Mouse (Mus musculus) frontal cortex, postnatal 25 days (tissue): ENCODE results near the gene Mindy1.

ENCODE experiments used
- DNase-seq, 2 experiments: peaks; one replicate each; pipeline ENCODE4 v3.0.0; 2022; ENCODE audit warnings: low spot score in 2 of 2

The Mindy1 gene

GRCm38 (mm10) chr3:95281216-95282126, at the start of gene Mindy1, which contains the start of gene Prune1:
Mindy1 (plus strand) TSS chr3:95281345.
Prune1 (minus strand) TSS chr3:95282076.
- DNase-seq, result peak; percentile 95 to 98

- DNase-seq, result no peak
Observed at GRCm38 (mm10) chr3:95232771-95233170, 48.4 kb upstream of the Mindy1 start.

- no peak for DNase-seq
Observed at GRCm38 (mm10) chr3:95233303-95233980, 47.7 kb upstream of the Mindy1 start.

DNA sequence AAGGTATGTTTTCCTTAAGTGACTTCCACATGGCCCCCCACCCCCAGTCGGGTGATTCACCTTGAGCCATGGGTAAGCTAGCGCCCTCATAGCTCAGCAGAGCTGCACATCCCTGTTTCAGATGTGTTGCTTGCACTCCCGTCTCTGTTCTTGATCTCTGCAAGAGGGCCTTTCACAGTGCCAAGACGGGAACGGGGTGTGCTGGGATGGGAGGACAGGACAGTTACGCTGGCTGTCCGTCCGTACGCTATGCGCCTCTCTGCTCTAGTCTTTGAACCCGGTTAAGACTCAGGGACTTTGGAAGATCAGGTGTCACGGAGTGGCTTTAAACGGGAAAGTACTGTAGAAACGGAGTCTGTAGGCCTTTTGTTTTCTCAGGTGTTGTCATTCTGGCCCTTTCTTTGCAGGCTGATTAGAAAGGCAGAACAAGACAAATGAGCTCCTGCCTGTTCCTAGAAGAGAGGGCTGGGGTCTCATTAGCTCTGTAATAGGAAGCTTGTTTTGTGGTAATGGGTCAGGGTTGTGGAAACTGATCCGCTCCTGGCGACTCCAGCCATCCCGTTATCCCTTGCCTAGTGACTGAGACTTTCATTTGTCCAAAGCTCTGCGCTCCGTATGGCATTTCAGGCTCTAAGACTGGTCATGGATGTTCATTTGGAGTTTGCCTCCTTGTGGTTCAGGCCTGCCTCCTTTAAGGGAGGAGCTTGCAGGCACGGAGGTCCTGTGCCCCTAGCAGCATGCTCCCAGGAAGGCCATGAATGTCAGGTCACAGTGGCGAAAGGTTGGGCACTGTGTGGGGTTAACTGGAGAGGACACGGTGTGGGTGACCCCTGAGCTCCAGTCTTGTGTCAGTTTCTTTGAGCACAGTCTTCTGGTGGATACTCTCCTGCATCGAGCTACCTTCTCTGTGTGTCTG, 45.5 kb upstream of the Mindy1 start:
- DNase-seq, result no peak

- no peak for DNase-seq
Observed at GRCm38 (mm10) chr3:95237541-95238099, 43.5 kb upstream of the Mindy1 start.

DNA sequence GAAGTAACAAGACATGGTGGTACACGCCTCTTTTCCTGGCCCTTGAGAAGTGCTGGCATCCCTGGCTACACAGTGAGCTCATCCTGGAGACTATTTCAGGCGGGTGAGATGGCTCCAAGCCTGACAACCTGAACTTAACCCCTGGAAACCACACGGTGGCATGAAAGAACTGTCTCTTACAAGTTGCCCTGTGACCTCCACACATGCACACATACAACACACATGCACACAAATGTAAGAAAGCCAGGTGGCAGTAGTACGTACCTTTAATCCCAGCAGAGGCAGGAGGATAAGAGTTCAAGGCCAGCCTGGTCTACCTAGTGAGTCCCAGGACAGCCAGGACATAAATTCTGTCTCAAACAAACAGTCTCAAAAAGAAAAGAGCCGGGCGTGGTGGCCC, 42.1 kb upstream of the Mindy1 start:
- no peak for DNase-seq

DNA sequence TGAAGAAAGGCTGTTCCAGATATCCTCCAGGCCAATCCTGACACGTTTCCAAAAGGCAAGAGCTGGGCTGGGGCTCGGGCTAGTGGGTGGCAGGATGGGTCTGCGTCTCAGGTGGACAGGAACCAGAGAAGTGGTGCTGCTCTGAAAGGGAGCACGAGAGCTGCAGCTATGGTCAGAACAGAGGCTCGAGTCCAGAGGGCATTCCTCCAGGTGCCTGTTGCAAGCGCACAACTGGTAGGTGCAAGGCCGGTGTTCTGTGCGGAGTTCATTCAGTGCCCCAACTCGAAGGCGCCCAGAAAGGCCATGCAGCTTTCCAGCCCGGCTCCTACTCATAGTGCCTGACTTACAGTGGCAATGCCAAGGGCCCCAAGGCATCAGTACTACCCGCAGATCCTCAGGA, 41.2 kb upstream of the Mindy1 start:
- DNase-seq, result no peak

- no peak for DNase-seq
Observed at GRCm38 (mm10) chr3:95240900-95241299, 40.2 kb upstream of the Mindy1 start.

GRCm38 (mm10) chr3:95241498-95241897, 39.6 kb upstream of the Mindy1 start, which contains the start of gene Gm128:
Gm128 (minus strand) TSS chr3:95241598.
- no peak for DNase-seq

DNA sequence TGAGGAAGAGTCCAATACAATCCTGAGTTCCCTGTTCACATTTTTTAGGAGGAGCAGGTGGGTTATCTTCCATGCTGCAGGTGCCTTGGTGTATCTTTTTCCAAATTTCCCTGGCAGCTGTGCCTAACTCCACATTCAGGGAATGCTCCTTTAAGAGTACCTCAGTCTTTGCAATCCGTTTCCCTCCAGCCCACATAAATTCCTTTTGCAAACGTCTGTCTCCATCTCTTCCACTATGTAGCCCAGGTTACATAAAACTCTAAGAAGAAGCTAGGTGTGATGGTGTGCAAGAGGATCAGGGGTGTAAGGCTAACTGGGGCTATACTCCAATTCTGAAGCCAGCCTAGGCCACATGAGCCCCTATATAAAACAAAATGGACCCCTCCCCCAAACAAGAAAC, 38.1 kb upstream of the Mindy1 start:
- no peak for DNase-seq

- peak in 1 of 2 experiments; percentile 43 for DNase-seq
Observed at GRCm38 (mm10) chr3:95246465-95247231, 34.5 kb upstream of the Mindy1 start.

- DNase-seq, result no peak
Observed at GRCm38 (mm10) chr3:95247660-95248336, 33.3 kb upstream of the Mindy1 start.

DNA sequence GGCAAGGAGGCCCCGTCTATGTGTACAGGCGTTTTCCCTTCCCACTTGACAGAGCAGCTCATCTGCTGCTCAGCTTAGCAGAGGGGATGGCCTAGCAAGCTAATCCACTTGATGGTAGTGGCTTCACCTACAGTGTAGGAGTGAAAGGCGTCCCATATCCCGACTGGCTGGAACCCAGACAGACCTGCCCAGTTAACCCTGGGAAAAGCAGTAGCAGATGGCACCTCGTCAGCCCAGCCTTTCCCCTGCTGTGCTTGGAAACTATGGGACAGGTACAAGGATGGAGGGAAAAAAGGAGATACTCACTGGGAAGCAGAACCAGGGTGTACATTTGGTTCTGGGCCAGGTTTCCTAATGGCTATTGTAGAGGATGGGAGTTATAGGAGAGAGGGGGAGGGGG, 30.8 kb upstream of the Mindy1 start:
- no peak for DNase-seq

DNA sequence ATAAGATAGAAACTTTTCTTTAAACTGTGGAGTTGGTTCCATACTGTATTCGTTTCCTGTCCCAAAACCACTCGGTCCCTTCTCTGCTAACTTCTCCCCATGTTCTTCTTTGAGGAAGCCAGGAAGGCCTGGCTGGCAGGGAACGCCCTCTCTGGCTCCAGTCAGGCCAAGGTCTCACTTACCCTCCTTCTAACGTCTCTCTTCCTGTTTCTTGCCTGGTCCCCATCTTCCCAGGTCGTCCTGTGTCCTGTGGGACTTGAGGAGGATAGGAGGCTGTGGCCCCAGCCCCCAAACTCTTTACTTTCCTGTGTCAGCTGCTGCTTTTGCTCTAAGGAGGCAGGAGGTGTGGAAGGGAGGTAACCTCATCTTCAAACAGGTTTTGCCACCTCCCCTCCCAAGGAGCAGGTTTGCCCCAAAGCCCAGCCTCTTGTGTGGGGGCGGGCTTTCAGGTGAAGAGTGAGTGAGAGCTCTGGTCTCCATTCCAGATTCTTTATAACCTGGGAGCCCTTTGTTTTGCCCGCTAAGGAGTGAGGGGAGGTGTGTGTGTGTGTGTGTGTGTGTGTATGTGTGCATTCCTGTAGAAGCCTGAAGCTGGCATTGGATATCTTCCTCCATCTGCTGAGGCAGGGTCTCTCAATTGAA, 30.2 kb upstream of the Mindy1 start, which contains the start of gene Bnipl:
Gene Bnipl (minus strand): TSS at position 411 of the 642 bp plus-strand sequence.
- no peak for DNase-seq

DNA sequence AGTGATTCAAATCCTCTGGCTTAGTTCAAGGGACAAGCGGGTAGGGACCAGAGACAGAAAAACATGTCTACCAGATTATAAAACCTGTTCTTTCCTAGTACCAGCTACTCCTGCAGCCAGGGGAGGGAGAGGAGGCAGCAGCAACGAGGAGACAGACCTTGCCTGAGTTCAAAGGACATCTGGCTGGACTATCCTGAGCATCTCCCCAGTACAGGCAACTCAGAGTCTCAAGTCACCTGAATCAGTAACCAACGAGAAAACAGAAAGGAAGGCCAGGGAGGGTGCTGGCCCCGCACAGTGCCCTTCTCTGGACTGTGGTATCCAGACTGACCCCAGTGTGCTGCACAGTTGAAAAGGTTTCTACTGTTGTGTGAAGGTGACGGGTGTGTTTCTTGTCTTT, 24.2 kb upstream of the Mindy1 start:
- DNase-seq, result no peak

GRCm38 (mm10) chr3:95261975-95262374, 19.2 kb upstream of the Mindy1 start:
- DNase-seq, result no peak

- DNase-seq, result peak; percentile 37 to 47
Observed at GRCm38 (mm10) chr3:95263089-95263739, 17.9 kb upstream of the Mindy1 start.

DNA sequence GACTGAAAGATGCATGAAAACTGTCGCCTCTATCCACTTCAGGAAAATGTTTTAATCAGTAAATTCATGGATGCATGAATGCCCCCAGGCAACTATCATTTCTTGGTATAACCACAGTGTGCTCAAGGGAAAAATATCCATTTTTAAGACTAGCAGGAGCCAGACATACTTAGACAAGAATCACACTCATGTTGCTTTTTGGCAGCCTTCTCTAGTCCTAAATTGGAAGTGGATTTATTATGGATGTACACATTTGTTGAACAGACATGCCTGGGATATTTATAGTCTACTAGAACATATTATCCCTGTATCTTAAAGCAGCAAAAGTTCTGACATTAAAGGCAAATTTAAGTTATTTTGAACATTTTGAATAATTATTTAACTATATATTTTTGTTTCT, 16.4 kb upstream of the Mindy1 start:
- DNase-seq, result no peak

DNA sequence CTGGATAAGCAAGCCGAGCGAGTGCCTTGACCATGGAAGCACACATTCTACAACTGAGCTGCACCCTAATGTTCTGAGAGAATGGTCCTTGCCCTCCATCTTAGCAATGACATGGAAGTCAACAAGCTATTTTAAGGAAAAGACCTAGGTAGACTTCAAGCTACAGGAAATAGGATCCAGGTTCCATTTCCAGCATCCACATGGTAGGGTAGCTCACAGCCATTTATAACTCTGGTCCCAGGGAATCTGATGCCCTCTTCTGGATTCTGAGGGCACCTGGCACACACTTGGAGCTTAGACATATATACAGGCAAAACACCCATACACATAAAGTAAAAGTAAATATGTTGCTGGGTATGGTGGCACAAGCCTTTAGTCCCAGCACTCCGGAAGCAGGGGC, 15.1 kb upstream of the Mindy1 start:
- no peak for DNase-seq
